Mouse (Mus musculus): ENCODE data around the gene Ift46.

GRCm38 (mm10) chr9:44772392-44772749, 4.7 kb downstream of the Ift46 start:
- no peak for TF ChIP-seq CTCF (IDR thresholded peaks at IDR 0.05; ENCODE audit: borderline replicate concordance, control insufficient read depth, extremely low read depth, insufficient read depth, low read length, poor library complexity)
- TF ChIP-seq POLR2A (IDR thresholded peaks at IDR 0.05; ENCODE audit: control insufficient read depth, extremely low read depth, insufficient read depth, low read length, poor library complexity), result no peak
